Mouse (Mus musculus) cerebellum, adult 11-12 months (tissue): ENCODE results near the gene Ift52.
A peak's percentile ranks its signal among the peaks of the same experiment; 100 is the strongest.
"Not testable (repeated sequence)": the region's sequence is repeated elsewhere in the genome, so short reads cannot be mapped to it uniquely, and the experiment has no call there.

Experiments used
- DNase-seq: peaks from one replicate; pipeline ENCODE4 v3.0.0; 2022

The Ift52 gene

GRCm38 (mm10) chr2:163032622-163033021 lies 15.5 kb downstream of the Ift52 start:
- DNase-seq, result no peak

DNA sequence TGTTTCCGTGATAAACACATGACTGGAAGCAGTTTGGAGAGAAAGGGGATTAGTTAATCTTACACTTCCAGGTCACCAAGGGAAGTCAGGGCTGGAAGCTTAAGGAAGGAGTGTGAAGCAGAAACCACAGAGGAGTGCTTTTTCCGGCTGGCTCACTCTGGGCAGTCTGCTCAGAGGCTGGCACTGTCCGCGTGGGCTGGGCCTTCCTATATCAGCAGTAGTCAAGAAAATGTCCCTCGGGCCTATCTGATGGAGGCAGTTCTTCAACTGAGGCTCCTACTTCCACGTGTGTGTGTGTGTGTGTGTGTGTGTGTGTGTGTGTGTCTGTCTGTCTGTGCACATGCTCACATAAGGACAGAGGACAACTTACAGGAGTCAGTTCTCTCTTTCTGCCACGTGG lies 22.8 kb downstream of the Ift52 start:
- DNase-seq, result no peak

DNA sequence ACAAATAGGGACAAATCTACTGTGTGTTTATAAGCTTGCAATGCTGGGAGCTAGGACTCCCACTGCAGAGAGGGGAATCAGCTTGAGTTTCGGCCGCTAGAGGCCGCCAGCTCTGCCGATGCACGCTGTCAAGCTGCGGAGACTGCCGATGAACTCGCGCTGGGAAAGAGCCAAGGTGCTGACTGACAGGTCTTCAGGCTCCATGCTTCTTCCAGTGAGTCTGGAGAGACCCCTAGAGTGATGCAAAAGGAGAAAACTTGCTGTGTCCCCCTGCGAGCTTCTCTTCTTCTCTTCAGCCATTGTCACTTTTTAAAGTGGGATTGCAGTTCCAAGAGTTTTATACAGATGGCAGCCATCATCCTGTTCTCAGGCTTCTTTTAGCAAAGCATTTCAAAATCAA lies 31.0 kb downstream of the Ift52 start:
- peak; percentile 27 for DNase-seq

GRCm38 (mm10) chr2:163049116-163049515 lies 32.0 kb downstream of the Ift52 start:
- no peak for DNase-seq

DNA sequence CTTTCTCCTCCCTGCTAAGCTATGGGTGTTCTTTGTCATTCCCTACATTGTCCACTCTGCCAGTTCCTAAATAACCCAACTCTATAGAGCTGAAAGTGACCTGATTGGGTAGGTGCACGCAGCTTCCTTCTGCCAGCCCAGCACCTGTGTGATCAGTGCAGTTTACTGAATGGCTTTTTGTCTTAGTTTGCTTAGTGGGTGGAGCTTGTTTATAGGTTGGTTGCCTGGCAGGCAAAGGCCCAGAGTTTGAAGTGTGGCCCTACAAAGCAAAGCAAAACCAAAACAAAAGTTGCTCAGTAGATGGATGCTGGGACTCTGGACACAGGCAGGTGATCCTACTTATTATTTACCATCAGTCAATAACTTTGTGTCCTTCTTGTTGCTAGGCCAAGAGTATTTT lies 34.5 kb downstream of the Ift52 start:
- no peak for DNase-seq

- no peak for DNase-seq
These were observed 34.9 kb downstream of the Ift52 start for GRCm38 (mm10) chr2:163052101-163052500.

- DNase-seq, result no peak
These were observed 35.7 kb downstream of the Ift52 start for GRCm38 (mm10) chr2:163052826-163053225.

- DNase-seq, result peak; percentile 54
These were observed 37.2 kb downstream of the Ift52 start, which contains the start of gene Mybl2 for GRCm38 (mm10) chr2:163054335-163054840. Gene Mybl2 (plus strand): TSS chr2:163054687.

- no peak for DNase-seq
These were observed 37.8 kb downstream of the Ift52 start for GRCm38 (mm10) chr2:163054891-163055494.

- no peak for DNase-seq
These were observed 38.6 kb downstream of the Ift52 start for GRCm38 (mm10) chr2:163055715-163056114.

- no peak for DNase-seq
These were observed 39.4 kb downstream of the Ift52 start for GRCm38 (mm10) chr2:163056584-163056983.

DNA sequence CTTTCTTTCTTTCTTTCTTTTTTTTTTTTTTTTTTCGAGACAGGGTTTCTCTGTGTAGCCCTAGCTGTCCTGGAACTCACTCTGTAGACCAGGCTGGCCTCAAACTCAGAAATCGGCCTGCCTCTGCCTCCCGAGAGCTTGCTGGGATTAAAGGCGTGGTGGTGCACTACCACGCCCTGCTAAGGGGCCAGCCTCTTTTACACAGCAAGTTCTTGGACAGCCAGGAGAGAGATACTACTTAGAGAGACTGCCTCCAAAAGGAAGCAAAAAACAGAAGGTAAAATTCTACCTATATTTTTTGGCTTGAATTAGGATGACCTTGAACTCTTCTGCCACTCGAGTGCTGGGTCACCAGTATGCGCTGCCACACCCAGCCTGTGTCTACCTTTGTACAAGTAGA lies 41.8 kb downstream of the Ift52 start:
- DNase-seq, result not testable (repeated sequence)

DNA sequence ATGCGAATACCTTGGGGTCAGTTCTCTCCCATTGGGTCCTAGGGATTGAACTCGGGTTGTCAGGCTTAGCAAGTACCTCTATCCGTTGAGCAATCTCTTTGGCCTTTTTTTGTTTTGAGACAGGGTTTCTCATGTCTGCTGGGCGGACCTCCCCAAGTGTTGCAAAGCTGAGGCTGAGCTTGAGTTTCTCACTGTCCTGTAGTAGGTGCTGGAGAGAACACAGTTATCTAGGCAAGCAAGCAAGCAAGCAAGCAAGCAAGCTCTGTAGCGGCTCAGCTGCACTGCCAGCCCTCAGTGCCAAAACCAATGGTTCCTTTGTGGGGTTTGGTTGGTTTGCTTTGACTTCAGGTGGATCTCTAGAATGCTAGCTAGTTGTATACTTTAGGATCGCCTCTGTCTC lies 43.5 kb downstream of the Ift52 start:
- DNase-seq, result no peak

GRCm38 (mm10) chr2:163061203-163062118 lies 44.3 kb downstream of the Ift52 start:
- DNase-seq, result no peak

- no peak for DNase-seq
These were observed 45.0 kb downstream of the Ift52 start for GRCm38 (mm10) chr2:163062119-163062508.

- DNase-seq, result no peak
These were observed 49.2 kb downstream of the Ift52 start for GRCm38 (mm10) chr2:163066326-163066725.

DNA sequence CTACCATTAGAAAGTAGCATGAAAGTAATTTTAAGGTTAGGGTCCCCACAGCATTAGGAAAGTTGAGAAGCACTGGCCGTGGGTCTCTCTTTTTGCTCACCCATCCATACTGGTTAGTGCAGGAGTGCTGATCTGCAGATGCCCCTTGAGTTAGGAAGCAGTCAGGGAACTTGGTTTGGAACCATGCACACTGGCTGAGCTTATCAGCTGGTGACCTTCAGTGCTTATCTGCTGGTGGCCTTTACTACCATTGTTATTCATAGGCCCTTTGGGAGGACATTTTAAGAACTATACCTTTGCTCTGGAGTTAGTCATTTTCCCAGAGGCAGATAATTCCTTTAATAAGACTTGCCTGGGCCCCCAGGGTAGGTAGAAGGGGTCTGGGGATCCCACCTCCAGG lies 50.1 kb downstream of the Ift52 start:
- DNase-seq, result no peak

DNA sequence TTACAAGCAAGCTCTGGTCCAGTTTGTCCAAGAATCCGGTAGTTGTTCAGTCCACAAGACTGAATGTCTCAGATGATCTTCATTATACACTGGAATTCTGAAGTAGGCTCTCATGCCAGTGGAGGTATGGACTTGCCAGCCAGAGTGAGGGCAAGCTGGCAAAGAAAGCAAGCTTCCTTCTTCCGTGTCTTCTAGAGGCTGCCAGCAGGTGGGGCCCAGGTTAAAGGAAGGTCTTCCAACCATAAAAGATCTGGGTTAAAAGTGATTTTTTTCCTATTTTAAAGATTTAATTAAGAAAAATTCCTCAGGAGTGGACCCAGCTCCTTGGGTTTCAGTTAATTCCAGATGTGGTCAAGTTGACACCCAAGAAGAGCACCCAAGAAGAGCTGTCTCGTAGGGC lies 53.1 kb downstream of the Ift52 start:
- no peak for DNase-seq

DNA sequence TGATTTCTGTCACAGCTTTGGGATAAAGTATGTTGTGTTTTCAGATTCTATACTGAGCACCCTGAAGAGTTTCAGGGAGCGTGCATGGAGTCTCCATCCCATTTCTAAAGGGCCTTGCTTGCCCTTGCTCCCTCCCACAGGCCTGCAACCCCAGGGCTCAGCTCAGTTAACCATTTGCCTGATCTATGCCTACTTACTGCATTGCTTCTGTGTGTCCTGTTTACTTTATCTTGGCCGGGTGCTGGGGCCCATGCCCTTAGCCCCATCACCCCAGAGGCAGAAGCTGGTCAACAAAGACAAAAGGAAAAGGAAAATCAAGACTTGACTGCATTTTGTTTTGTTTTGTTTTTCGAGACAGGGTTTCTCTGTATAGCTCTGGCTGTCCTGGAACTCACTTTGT lies 54.4 kb downstream of the Ift52 start:
- no peak for DNase-seq

- no peak for DNase-seq
These were observed 56.0 kb downstream of the Ift52 start for GRCm38 (mm10) chr2:163073023-163073757.

DNA sequence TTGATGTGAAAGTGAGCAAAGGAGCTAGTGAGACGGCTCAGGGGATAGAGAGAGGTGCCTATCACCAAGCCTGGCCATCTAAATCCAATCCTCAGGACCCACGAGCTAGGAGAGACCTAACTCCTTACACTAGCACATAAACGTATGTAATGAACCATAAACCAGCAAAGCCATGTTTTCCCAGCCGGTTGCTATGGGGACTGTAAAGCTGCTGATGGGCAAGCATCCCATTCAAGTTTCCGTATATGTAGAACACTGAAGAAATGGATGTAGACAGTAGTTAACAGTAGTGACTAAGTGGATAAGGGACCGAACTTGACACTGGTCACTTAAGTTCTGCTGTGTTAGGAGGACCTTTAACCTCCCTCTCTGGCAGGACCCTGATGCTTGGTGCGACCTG lies 56.9 kb downstream of the Ift52 start:
- no peak for DNase-seq

DNA sequence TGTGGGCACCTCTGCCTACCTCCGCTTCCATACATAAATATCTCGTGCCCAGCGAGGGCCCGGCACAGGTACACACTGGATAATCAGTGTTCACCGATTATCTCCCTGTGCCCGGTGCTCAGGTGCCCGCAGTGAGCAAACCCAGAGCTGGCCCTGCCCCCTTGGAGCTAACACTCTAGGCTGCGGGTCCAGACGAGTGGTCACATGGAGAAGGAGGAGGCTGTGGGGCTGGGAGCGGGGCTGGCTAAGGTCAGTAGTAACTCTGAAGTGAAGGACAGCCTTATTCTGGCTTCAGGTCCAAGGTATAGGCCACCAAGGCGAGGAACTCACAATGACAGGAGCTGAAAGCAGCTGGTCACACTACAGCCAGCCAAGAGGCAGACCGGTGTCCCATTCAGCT lies 57.7 kb downstream of the Ift52 start:
- DNase-seq, result no peak

DNA sequence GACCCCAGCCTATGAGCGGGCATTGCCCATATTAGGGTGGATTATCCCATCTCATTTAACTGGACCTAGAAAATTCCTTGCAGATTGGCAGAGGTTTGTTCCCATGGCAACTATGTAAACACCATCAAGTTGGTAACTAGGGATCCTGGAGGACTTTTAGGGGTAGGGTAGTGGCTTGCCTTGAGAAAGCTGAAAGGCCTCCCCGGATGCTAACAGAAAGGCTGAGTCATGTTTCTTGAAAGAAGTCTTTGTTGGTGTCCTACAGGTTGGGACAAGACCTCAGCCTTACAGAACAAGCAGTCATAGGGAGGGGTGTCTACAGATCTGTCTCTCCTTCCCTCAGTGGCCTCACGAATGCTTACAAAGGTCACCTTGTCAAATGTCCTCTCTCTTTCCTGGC lies 58.1 kb downstream of the Ift52 start:
- DNase-seq, result no peak
